Mouse (Mus musculus) G1E (cell line): Measurements from ENCODE around the gene Il12rb1. TPM values are rescaled to one million over a fixed set of nuclear protein-coding genes. Genes with fewer than 3 reads are reported as not detected.
A peak's percentile ranks its signal among the peaks of the same experiment; 100 is the strongest.

Experiments
- ATAC-seq: 2 replicates; pipeline ENCODE4 v1.8.0; 2016; ENCODE audit warnings: mild to moderate bottlenecking; ENCODE audit not compliant: insufficient number of reproducible peaks, poor library complexity, low FRiP score, severe bottlenecking; ENCODE audit errors: extremely low read depth
- DNase-seq: peaks from one replicate; pipeline ENCODE4 v3.0.0; 2012; ENCODE audit warnings: low spot score
- H3K27me3 ChIP-seq: 2 replicates; pipeline ENCODE4 v1.6.1; 2012; ENCODE audit warnings: mild to moderate bottlenecking, low read length, inconsistent platforms; ENCODE audit not compliant: insufficient read depth
- H3K36me3 ChIP-seq: replicated peaks from 2 replicates; pipeline ENCODE3; 2012; ENCODE audit warnings: mild to moderate bottlenecking, inconsistent platforms
- H3K4me1 ChIP-seq: 2 replicates; pipeline ENCODE4 v1.6.1; 2012; ENCODE audit warnings: low read depth, low read length, inconsistent platforms, mixed read lengths; ENCODE audit not compliant: insufficient read depth
- H3K4me3 ChIP-seq: 2 replicates; pipeline ENCODE4 v1.5.1; 2012; ENCODE audit warnings: low read depth, mild to moderate bottlenecking, inconsistent platforms, low read length, moderate library complexity, mixed read lengths
- H3K9me3 ChIP-seq: replicated peaks from 2 replicates; pipeline ENCODE4 v1.6.1; 2012; ENCODE audit warnings: inconsistent platforms
- CTCF ChIP-seq: IDR thresholded peaks from 2 replicates; pipeline ENCODE4 v1.5.1; 2012; ENCODE audit warnings: low read depth, low read length, inconsistent platforms, mixed read lengths
- GATA1 ChIP-seq: IDR thresholded peaks from 2 replicates; pipeline ENCODE4 v1.6.1; 2012; ENCODE audit warnings: borderline replicate concordance, low read length, inconsistent platforms, mixed read lengths
- GATA2 ChIP-seq: IDR thresholded peaks from 2 replicates; pipeline ENCODE4 v1.6.1; 2012; ENCODE audit warnings: low read depth, low read length, inconsistent platforms, borderline replicate concordance
- POLR2AphosphoS5 ChIP-seq: IDR thresholded peaks from 2 replicates; pipeline ENCODE4 v1.6.1; 2012; ENCODE audit warnings: low read depth, low read length, inconsistent platforms; ENCODE audit not compliant: insufficient replicate concordance
- TAL1 ChIP-seq: conservative IDR thresholded peaks from 2 replicates; pipeline ENCODE4 v1.6.1; 2012; ENCODE audit warnings: low read depth, low read length, inconsistent platforms, mixed read lengths
- polyA plus RNA-seq: library from polyadenylated mRNA; stranded (reverse); fragments of >175 nt; gene quantifications from 2 replicates; pipeline ENCODE4 v1.2.3, GENCODE M21; 2012
- total RNA-seq, 2 experiments: library from RNA; stranded (forward) in 1 of 2; stranded (reverse) in 1 of 2; fragments of 200-1000 nt in 1 of 2; fragments of >200 nt in 1 of 2; fragmentation: Nextera tagmentation in 1 of 2; gene quantifications; 2 replicates each; pipeline ENCODE4 v1.2.3; 2014 to 2017

Gene Il12rb1
- total and polyA plus RNA-seq, 3 experiments: 1.9 to 5.6 (median 2.3) TPM

DNA sequence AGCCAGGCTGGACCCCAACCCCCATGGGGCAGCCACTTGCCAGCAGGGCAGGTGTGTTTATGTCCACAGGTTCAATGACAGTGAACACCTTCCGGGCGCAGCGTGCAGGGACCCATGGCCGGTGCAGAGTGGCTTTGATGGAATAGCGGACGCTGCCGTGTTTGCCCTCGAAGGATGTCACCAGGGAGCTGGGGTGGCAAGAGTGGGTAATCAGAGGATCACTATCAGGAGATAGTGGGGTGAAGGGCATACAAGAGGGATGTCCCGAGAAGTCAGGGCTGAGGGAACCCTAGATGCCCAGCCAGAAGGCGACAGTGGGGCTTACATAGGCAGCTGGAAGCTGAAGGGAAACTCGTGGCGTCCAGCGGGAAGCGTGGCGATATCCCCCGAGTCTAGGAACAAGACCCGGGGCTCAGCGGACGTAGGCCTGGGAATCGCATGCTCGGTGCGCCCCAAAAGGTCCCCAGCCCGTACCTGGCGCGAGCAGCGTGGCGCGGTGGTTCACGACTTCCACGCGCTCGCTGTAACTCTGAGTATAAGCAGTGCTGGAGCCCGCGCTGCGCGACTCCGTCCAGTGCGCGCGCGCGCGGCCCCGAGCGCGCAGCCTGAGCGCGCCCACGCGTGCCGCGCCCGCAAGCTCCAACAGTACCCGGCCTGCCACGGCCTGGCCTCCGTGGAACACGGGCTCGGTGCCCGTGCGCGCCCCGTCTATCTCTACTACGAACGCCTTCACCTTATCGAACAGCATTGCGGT is 30.6 kb downstream of the Il12rb1 start:
- ATAC-seq: no peak
- H3K4me3 ChIP-seq: peak overlapping the region; percentile 88

DNA sequence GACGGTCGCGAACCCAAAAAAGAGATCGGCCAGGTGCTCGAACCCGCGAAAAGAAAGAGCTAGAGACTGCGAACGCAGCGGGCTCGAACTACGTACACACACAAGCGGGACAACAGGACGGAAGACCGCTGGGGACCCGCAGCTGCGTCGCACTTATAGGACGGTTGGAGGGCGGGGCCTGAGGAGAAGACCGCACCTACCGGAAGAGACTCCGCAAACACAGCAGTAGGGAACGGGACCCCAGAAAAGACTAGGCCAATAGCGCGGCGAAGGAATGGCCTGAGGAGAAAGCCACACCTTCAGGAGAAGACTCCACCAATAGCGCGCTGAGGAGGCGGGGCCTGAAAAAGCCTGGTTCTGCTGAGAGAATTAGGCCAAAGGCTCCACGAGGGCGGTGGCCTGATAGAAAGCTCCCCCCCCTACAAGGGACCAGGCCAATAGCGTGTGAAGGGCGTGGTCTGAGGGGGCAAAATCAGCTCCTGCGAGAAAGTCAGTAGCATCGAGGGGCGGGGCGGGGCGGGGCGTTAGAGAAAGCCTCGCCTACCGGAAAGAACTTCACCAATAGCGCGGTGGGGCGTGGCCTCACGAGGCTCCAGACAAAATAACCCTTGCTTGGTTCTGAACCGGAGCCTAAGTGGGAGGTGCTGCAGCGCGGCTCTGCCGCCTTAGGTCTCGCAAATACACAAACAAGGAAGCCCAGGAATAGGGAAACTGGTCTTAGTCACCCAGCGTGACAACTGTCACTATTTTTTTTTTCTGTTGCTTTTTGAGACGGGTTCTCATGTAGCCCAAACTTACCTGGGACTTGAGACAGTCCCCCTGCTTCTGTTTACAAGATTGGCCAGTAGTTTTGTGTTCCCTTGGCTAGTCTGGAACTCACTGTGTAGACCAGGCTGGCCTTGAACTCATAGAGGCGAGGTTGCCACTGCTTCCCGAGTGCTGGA is 31.4 kb downstream of the Il12rb1 start, which contains the start of gene Arrdc2:
Arrdc2 (minus strand) TSS at position 313 of the 944 bp plus-strand sequence.
- Histone ChIP-seq H3K9me3 (no peaks in the 10 kb centered on the region), H3K4me3 (peak within 1 kb of the TSS; percentile 88), H3K36me3 (peaks cover 30% of the 10 kb centered on the region), H3K4me1 (peaks cover 80% of the 10 kb centered on the region), H3K27me3 (no peaks in the 10 kb centered on the region)
- peak; percentile 97 for DNase-seq
- ATAC-seq: peak; percentile 93
- TF ChIP-seq GATA2: no peak
- TF ChIP-seq GATA1: no peak
- peak; percentile 89 for TF ChIP-seq POLR2AphosphoS5
- TF ChIP-seq CTCF: no peak

More for the DNA sequence above, 30.6 kb downstream of the Il12rb1 start:
- Histone ChIP-seq H3K27me3 (no peaks in the 10 kb centered on the region), H3K4me1 (peaks cover 73% of the 10 kb centered on the region), H3K36me3 (peaks cover 37% of the 10 kb centered on the region), H3K9me3 (no peaks in the 10 kb centered on the region)
- no peak for DNase-seq
- no peak; the same call in 1 of the 2 replicates for TF ChIP-seq POLR2AphosphoS5
- TF ChIP-seq TAL1: no peak
- no peak for TF ChIP-seq GATA1
- TF ChIP-seq CTCF: no peak
- no peak for TF ChIP-seq GATA2

- H3K27me3 ChIP-seq: peaks cover 4% of the 10 kb centered on the region; the same call in 1 of the 2 replicates
- peaks cover 21% of the 10 kb centered on the region for H3K36me3 ChIP-seq
- TF ChIP-seq CTCF: no peak
- no peak for TF ChIP-seq GATA2
- no peak for TF ChIP-seq POLR2AphosphoS5
- TF ChIP-seq TAL1: no peak
- no peak for TF ChIP-seq GATA1
- H3K9me3 ChIP-seq: no peaks in the 10 kb centered on the region
- ATAC-seq (no peak), DNase-seq (no peak)
- H3K4me1 ChIP-seq: peaks cover 76% of the 10 kb centered on the region
- peak overlapping the region; percentile 30; the same call in 1 of the 2 replicates for H3K4me3 ChIP-seq
Observed at GRCm38 (mm10) chr8:70840590-70840989, 32.3 kb downstream of the Il12rb1 start.

- TF ChIP-seq POLR2AphosphoS5 (no peak), GATA2 (no peak), CTCF (peak; percentile 95), TAL1 (no peak), GATA1 (no peak)
- Histone ChIP-seq H3K4me1 (peaks cover 70% of the 10 kb centered on the region), H3K4me3 (peak overlapping the region; percentile 30; the same call in 1 of the 2 replicates), H3K9me3 (no peaks in the 10 kb centered on the region), H3K36me3 (peaks cover 13% of the 10 kb centered on the region), H3K27me3 (peaks cover 9% of the 10 kb centered on the region)
- no peak for ATAC-seq
- peak; percentile 69 for DNase-seq
Observed at GRCm38 (mm10) chr8:70841147-70842072, 33.2 kb downstream of the Il12rb1 start.

DNA sequence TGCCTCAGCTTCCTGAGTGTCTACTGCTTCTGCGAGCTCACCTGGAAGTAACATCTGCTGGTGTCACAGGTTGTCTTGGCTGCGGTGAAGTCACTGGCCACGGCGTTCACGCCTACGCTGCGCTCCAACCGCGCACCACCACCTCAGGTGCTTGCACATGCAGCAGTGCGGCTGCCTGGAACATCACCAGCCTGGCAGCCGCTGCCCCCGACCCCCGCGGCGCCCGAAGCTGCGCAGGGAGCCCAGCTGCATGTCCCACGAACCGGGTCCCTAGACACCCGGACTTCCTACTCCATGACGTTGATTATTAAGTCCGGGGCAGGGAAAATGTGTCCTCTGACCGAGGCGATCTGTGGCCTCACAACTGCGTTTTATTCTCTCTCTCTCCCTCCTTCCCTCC is 34.2 kb downstream of the Il12rb1 start:
- H3K36me3 ChIP-seq: peaks cover 2% of the 10 kb centered on the region

More for the DNA sequence above, 34.2 kb downstream of the Il12rb1 start:
- Histone ChIP-seq H3K27me3 (peaks cover 18% of the 10 kb centered on the region), H3K4me3 (peak overlapping the region; percentile 33; the same call in 1 of the 2 replicates), H3K4me1 (peaks cover 67% of the 10 kb centered on the region), H3K9me3 (no peaks in the 10 kb centered on the region)
- no peak for ATAC-seq
- DNase-seq: no peak
- TF ChIP-seq GATA2 (no peak), CTCF (no peak), POLR2AphosphoS5 (no peak), GATA1 (no peak), TAL1 (no peak)
